Mouse (Mus musculus): ENCODE results near the gene Snrnp25. TPM values are rescaled to one million over a fixed set of nuclear protein-coding genes. Genes with fewer than 3 reads are reported as not detected.

Snrnp25 gene
- polyA plus RNA-seq, 1 experiment from 2014 or later = 40.4 TPM

DNA sequence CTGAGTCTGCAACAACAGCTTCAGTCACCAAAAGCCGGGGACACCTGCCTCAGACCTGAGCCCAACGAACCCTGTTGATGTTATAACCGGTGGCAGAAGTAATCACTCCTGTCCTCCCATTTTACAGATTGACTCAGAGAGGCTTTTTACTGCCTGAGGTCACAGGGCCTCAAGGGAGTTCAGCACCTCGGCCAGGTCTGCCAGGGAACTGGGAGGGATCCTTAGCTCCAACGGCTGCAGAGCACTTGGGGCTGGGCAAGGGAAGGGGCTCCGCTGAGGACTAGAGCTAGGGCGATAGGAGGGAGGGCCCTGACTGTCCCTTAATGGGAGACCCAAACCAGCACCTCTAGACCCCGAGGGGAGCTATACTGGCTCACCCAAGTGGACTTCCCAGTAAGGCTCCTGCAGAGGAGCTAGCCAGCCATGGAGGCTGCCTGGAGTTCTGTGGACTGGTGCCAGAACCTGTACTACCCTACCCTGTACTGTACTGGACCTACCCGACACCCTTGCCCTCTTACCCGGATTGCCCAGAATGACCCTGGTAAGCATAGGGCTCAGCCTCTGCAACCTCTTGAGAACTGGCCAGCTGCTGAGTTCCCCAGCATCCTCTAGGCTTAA lies 15.5 kb downstream of the Snrnp25 start:
- WGBS = 39% methylated on average over 10 of the region's 10 CpGs
- H3K9ac ChIP-seq = peak overlapping the region; percentile 62

DNA sequence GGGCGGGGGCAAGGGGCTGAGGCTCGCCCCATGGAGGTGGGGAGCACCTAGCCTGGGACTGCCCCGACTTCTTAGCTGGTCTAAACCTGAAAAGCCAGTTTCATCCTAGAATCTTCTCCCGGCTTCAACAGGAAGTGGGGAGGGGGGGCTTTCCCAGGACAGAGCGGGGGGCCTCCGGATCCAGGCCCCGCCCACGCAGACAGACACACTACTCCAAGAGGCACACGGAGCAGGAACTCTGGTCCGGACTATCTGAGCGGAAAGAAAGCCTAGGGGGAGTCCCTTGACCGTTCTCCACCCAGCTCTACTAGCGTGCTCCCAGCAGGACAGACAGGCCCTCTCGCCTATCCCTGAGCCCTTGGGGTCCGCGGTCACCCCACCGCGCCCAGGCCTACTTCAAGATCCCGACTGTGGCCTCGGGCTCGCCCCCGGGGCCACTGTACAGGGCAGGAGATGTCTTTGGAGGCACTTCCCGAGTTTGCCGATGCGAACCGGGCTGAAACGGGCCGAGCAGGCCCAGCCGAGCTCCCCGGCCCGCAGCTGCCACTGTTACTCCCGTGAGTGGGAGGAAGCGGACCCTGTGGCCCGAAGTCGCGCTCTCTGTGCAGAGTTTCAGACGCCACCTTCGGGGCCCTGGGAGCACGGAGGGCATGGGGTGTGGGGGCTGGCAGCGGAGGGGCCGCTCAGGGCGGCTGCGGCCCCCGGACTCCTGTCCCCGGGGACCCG lies 16.2 kb downstream of the Snrnp25 start:
- ATAC-seq (replicated peaks) = peak; percentile 18; the same call in 1 of the 2 replicates
- peaks cover 39% of the 10 kb centered on the region for H3K27me3 ChIP-seq (replicated peaks)
- under 1% methylated on average over 45 of the region's 46 CpGs for WGBS
- H3K9me3 ChIP-seq = no peaks in the 10 kb centered on the region
- peak overlapping the region; percentile 62 for H3K9ac ChIP-seq
- no peaks in the 10 kb centered on the region for H3K36me3 ChIP-seq (replicated peaks)
- peak overlapping the region; percentile 65 for H3K4me3 ChIP-seq
- H3K27ac ChIP-seq = peak overlapping the region; percentile 67
- peaks cover 30% of the 10 kb centered on the region for H3K4me1 ChIP-seq
- peak overlapping the region; percentile 98 for H3K4me2 ChIP-seq

More for the DNA sequence above, 15.5 kb downstream of the Snrnp25 start:
- no peak overlapping the region for H3K27ac ChIP-seq
- H3K36me3 ChIP-seq (replicated peaks) = no peaks in the 10 kb centered on the region
- peak overlapping the region; percentile 98 for H3K4me2 ChIP-seq
- H3K9me3 ChIP-seq = no peaks in the 10 kb centered on the region
- H3K4me1 ChIP-seq = peaks cover 30% of the 10 kb centered on the region
- ATAC-seq (replicated peaks) = peak; percentile 9
- peak overlapping the region; percentile 65 for H3K4me3 ChIP-seq
- H3K27me3 ChIP-seq (replicated peaks) = peaks cover 39% of the 10 kb centered on the region

GRCm38 (mm10) chr11:32221951-32222409 lies 16.8 kb downstream of the Snrnp25 start, which contains the start of gene Rhbdf1:
Gene Rhbdf1, minus strand, starts transcription at chr11:32222300.
- ATAC-seq (replicated peaks) = 0 out of 2 replicates have a peak, but pooled peaks have one; percentile 7
- Histone ChIP-seq H3K4me1 (peaks cover 33% of the 10 kb centered on the region), H3K4me2 (peak within 1 kb of the TSS; percentile 98), H3K36me3 (replicated peaks) (no peaks in the 10 kb centered on the region), H3K4me3 (peak within 1 kb of the TSS; percentile 65), H3K27me3 (replicated peaks) (peaks cover 39% of the 10 kb centered on the region), H3K9ac (peak within 1 kb of the TSS; percentile 62), H3K27ac (peak within 1 kb of the TSS; percentile 67), H3K9me3 (no peaks in the 10 kb centered on the region)
- WGBS = under 1% methylated on average over 55 of the region's 72 CpGs

DNA sequence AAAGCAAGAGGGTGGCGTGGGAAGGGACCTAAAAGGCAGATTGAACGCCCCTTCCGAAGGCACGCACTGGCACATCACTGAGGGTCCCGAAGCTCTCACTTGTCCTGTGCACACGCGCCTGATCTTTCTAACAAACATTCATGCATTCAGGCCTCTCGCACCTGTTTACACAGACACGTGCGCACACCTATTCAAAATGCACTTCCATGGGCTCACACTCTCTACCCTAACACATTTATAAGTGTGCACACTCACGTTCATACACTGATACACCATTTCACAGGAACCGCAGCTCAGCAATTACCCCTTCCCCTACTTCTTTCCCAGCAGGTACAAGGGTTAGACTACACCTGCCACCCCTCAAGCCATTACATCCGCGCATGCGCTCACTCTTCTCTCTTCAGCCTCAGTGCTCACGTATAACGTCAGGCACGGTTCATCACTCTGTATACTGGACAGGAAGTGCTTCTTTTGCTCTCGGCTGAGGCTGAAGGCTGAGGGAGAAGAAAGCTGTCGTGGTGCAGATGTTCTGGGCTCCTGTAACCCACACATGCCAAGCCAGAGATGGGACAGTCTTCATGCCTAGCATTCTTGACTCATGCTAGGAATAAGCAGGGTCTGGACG lies 17.5 kb downstream of the Snrnp25 start:
- Histone ChIP-seq H3K9me3 (no peaks in the 10 kb centered on the region), H3K27ac (no peak overlapping the region), H3K36me3 (replicated peaks) (no peaks in the 10 kb centered on the region), H3K4me1 (peaks cover 38% of the 10 kb centered on the region), H3K4me3 (peak overlapping the region; percentile 65), H3K4me2 (peak overlapping the region; percentile 98), H3K9ac (peak overlapping the region; percentile 62; the same call in 1 of the 2 replicates), H3K27me3 (replicated peaks) (peaks cover 39% of the 10 kb centered on the region)
- no peak for ATAC-seq (replicated peaks)
- WGBS = 9% methylated on average over 21 of the region's 21 CpGs

DNA sequence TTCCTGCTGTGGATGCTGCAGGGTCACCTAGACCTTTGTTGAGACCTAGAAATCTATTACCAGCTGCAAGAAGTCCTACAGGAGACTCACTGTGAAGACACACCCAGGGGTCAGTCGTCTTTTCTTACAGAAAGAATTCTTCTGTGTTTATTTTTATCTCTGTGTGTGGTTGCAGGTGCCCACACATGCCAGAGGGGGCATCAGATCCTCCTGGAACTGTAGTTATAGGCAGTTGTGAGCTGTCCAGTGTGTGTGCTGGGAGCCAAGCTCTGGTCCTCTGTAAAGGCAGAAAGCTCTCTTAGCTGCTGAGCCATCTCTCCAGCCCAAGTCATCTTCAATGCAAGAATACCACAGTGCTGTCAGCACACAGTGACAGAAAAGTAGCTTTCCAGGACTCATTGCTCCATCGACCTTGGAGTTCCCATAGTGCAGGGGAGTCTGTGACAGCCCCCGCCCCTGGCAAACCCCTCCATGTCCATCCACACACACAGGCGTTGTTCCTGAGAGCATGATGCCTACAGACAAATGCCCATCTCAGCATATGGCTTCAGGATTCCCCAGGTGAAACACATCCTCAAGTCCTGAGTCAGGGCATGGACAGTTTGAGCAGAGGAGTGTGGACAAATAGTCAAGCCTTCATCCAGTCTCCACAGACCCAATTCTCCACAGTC lies 18.2 kb downstream of the Snrnp25 start:
- Histone ChIP-seq H3K9ac (peak overlapping the region; percentile 23; the same call in 1 of the 2 replicates), H3K36me3 (replicated peaks) (no peaks in the 10 kb centered on the region), H3K4me1 (peaks cover 40% of the 10 kb centered on the region), H3K4me2 (peak overlapping the region; percentile 98; the same call in 1 of the 2 replicates), H3K27me3 (replicated peaks) (peaks cover 39% of the 10 kb centered on the region), H3K4me3 (no peak overlapping the region; the same call in 1 of the 2 replicates), H3K9me3 (no peaks in the 10 kb centered on the region), H3K27ac (no peak overlapping the region)
- no peak for ATAC-seq (replicated peaks)
- WGBS = 74% methylated on average over 4 of the region's 4 CpGs

GRCm38 (mm10) chr11:32224468-32225139 lies 19.4 kb downstream of the Snrnp25 start:
- Histone ChIP-seq H3K36me3 (replicated peaks) (no peaks in the 10 kb centered on the region), H3K27me3 (replicated peaks) (peaks cover 39% of the 10 kb centered on the region), H3K27ac (peak overlapping the region; percentile 53), H3K4me1 (peaks cover 40% of the 10 kb centered on the region), H3K9ac (no peak overlapping the region), H3K9me3 (no peaks in the 10 kb centered on the region), H3K4me3 (no peak overlapping the region), H3K4me2 (no peak overlapping the region)
- ATAC-seq (replicated peaks) = no peak
- 31% methylated on average over 4 of the region's 4 CpGs for WGBS

DNA sequence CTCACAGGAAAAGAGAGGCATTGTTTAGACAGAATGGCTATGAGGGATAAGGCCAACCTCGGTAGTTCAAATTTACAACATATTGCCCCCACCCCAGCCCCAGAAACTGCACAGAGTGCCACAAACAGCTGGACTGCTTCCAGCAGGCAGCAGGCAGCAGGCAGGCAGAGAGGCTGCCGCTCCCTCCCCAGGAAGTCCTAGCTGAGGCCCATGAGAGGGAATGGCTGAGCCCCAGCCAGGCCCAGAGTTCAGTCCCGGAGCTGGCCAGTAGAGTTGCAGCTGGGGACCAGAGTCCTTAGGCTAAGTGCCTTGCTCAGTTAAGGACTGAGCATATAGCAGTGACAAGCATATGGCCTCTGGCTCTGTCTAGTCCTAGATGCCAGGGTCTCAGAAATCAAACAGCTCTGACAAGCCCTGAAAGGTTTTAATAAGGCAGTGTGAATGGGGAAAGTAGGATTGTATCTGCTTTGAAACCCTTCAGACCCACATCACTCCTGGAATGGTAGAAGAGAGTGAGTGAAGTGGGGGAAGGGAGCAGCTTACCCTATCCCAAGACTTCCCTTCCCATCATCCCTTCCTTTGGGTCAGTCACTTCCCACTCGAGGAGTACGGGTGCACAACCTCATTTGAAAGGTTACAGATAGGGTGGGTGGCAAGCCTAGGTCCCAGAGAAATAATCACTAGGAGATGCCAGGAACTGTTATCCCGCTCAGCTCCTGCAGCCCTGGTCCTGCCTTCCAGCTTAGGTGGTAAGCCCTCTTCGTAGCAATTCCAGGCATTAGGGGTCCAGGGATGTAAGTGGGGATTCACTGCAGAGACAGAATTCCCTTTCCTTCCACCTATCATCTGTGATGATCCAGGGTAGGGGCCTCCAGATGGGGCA lies 20.2 kb downstream of the Snrnp25 start:
- Histone ChIP-seq H3K4me3 (no peak overlapping the region), H3K4me2 (no peak overlapping the region), H3K27ac (peak overlapping the region; percentile 53), H3K9ac (no peak overlapping the region), H3K9me3 (no peaks in the 10 kb centered on the region), H3K36me3 (replicated peaks) (no peaks in the 10 kb centered on the region; the same call in 1 of the 2 replicates), H3K27me3 (replicated peaks) (peaks cover 36% of the 10 kb centered on the region), H3K4me1 (peaks cover 40% of the 10 kb centered on the region)
- ATAC-seq (replicated peaks) = no peak
- WGBS = 64% methylated on average over 7 of the region's 7 CpGs

- peak within 1 kb of the TSS; percentile 71 for H3K9ac ChIP-seq
- H3K4me2 ChIP-seq = peak within 1 kb of the TSS; percentile 58
- peak within 1 kb of the TSS; percentile 80 for H3K27ac ChIP-seq
- peak; percentile 87 for ATAC-seq (replicated peaks)
- H3K36me3 ChIP-seq (replicated peaks) = peaks cover 4% of the 10 kb centered on the region
- H3K9me3 ChIP-seq = no peaks in the 10 kb centered on the region
- H3K27me3 ChIP-seq (replicated peaks) = peaks cover 28% of the 10 kb centered on the region
- peaks cover 35% of the 10 kb centered on the region for H3K4me1 ChIP-seq
- WGBS = 3% methylated on average over 47 of the region's 47 CpGs
- H3K4me3 ChIP-seq = peak within 1 kb of the TSS; percentile 62
Measured at GRCm38 (mm10) chr11:32226124-32226871, 21.1 kb downstream of the Snrnp25 start, which contains the start of gene Mpg. Gene Mpg, plus strand, starts transcription at chr11:32226505.

DNA sequence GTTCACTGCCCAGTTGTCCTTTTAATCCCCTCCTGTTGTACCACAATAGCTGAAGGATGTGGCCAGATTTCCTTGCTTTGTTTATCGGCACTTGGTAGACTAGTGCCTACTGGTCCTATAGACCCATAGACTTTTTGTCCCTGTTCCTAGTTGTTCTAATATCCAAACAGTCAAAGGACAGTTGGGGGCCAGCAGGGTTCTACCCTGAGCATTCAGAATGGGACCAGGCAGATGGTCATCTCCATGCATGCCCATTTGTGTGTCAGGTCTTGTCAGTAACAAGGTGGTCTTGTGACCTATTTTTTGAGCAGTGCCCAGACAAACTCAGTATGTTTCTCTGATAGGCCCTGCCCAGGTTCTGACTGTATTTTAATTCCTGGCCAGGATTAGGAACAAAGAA lies 21.8 kb downstream of the Snrnp25 start:
- 0 out of 2 replicates have a peak, but pooled peaks have one; percentile 0 for ATAC-seq (replicated peaks)
- Histone ChIP-seq H3K4me2 (peak overlapping the region; percentile 58), H3K4me1 (peaks cover 30% of the 10 kb centered on the region), H3K4me3 (peak overlapping the region; percentile 62), H3K9me3 (no peaks in the 10 kb centered on the region), H3K36me3 (replicated peaks) (peaks cover 10% of the 10 kb centered on the region), H3K9ac (peak overlapping the region; percentile 71), H3K27me3 (replicated peaks) (peaks cover 22% of the 10 kb centered on the region), H3K27ac (peak overlapping the region; percentile 80)
- 17% methylated on average over 1 of the region's 1 CpGs for WGBS

- no peak for ATAC-seq (replicated peaks)
- peaks cover 25% of the 10 kb centered on the region for H3K4me1 ChIP-seq
- peak overlapping the region; percentile 58 for H3K4me2 ChIP-seq
- H3K9ac ChIP-seq = no peak overlapping the region
- 87% methylated on average over 9 of the region's 9 CpGs for WGBS
- no peak overlapping the region for H3K27ac ChIP-seq
- H3K4me3 ChIP-seq = 0 out of 2 replicates have a peak overlapping the region, but pooled peaks have one; percentile 62
- peaks cover 10% of the 10 kb centered on the region for H3K36me3 ChIP-seq (replicated peaks)
- peaks cover 17% of the 10 kb centered on the region for H3K27me3 ChIP-seq (replicated peaks)
- no peaks in the 10 kb centered on the region for H3K9me3 ChIP-seq
Measured at GRCm38 (mm10) chr11:32227555-32227954, 22.3 kb downstream of the Snrnp25 start.

All from midbrain, embryonic 15.5 days (tissue).